Mouse (Mus musculus): Measurements from ENCODE around the gene Slc25a11. TPM values are rescaled to one million over a fixed set of nuclear protein-coding genes. Genes with fewer than 3 reads are reported as not detected.

Slc25a11 gene
- total RNA-seq (2014; fragmentation: Nextera tagmentation) = 42.8 and 72.7 TPM in 2 replicates
- 125 and 144 TPM in 2 replicates for total RNA-seq (2017)
- 50.6 and 59.2 TPM in 2 replicates for polyA plus RNA-seq (2012)

GRCm38 (mm10) chr11:70646691-70647650, at the start of gene Slc25a11, which contains the start of gene Rnf167:
Slc25a11 (minus strand) TSS chr11:70647479.
Rnf167 (plus strand) TSS chr11:70647235.
- Histone ChIP-seq H3K9me3 (replicated peaks) (no peaks in the 10 kb centered on the region), H3K4me3 (ENCODE audit: low read depth, low read length) (peak within 1 kb of the TSS; percentile 80), H3K27me3 (ENCODE audit: insufficient read depth, low read length) (no peaks in the 10 kb centered on the region), H3K4me1 (ENCODE audit: insufficient read depth, low read depth, low read length) (peaks cover 72% of the 10 kb centered on the region), H3K36me3 (replicated peaks) (peaks cover 84% of the 10 kb centered on the region)
- peak; percentile 50 for ATAC-seq (ENCODE audit: extremely low read depth, insufficient number of reproducible peaks, low FRiP score, poor library complexity, severe bottlenecking)
- peak; percentile 73 for DNase-seq (ENCODE audit: low spot score)
- no peak for TF ChIP-seq TAL1 (conservative IDR thresholded peaks at IDR 0.05; ENCODE audit: low read depth, low read length)
- no peak for TF ChIP-seq GATA1 (IDR thresholded peaks at IDR 0.05; ENCODE audit: borderline replicate concordance, low read length)
- no peak for TF ChIP-seq CTCF (IDR thresholded peaks at IDR 0.05; ENCODE audit: low read depth, low read length)
- no peak for TF ChIP-seq POLR2AphosphoS5 (IDR thresholded peaks at IDR 0.05; ENCODE audit: insufficient replicate concordance, low read depth, low read length)
- no peak for TF ChIP-seq GATA2 (IDR thresholded peaks at IDR 0.05; ENCODE audit: borderline replicate concordance, low read depth, low read length)

- Histone ChIP-seq H3K9me3 (replicated peaks) (no peaks in the 10 kb centered on the region), H3K36me3 (replicated peaks) (no peaks in the 10 kb centered on the region), H3K27me3 (ENCODE audit: insufficient read depth, low read length) (peaks cover 3% of the 10 kb centered on the region; the same call in 1 of the 2 replicates), H3K4me3 (ENCODE audit: low read depth, low read length) (no peak overlapping the region), H3K4me1 (ENCODE audit: insufficient read depth, low read depth, low read length) (peaks cover 6% of the 10 kb centered on the region)
- ATAC-seq (ENCODE audit: extremely low read depth, insufficient number of reproducible peaks, low FRiP score, poor library complexity, severe bottlenecking) (no peak), DNase-seq (ENCODE audit: low spot score) (no peak)
- TF ChIP-seq GATA1 (IDR thresholded peaks at IDR 0.05; ENCODE audit: borderline replicate concordance, low read length) = no peak
- no peak for TF ChIP-seq POLR2AphosphoS5 (IDR thresholded peaks at IDR 0.05; ENCODE audit: insufficient replicate concordance, low read depth, low read length)
- TF ChIP-seq GATA2 (IDR thresholded peaks at IDR 0.05; ENCODE audit: borderline replicate concordance, low read depth, low read length) = no peak
- no peak for TF ChIP-seq CTCF (IDR thresholded peaks at IDR 0.05; ENCODE audit: low read depth, low read length)
- no peak for TF ChIP-seq TAL1 (conservative IDR thresholded peaks at IDR 0.05; ENCODE audit: low read depth, low read length)
Measured at GRCm38 (mm10) chr11:70693504-70693903, 46.2 kb upstream of the Slc25a11 start.

- DNase-seq (ENCODE audit: low spot score) (no peak), ATAC-seq (ENCODE audit: extremely low read depth, insufficient number of reproducible peaks, low FRiP score, poor library complexity, severe bottlenecking) (no peak)
- no peak overlapping the region for H3K4me3 ChIP-seq (ENCODE audit: low read depth, low read length)
- peaks cover 20% of the 10 kb centered on the region for H3K36me3 ChIP-seq (replicated peaks)
- peaks cover 3% of the 10 kb centered on the region; the same call in 1 of the 2 replicates for H3K27me3 ChIP-seq (ENCODE audit: insufficient read depth, low read length)
- no peaks in the 10 kb centered on the region for H3K9me3 ChIP-seq (replicated peaks)
- TF ChIP-seq POLR2AphosphoS5 (IDR thresholded peaks at IDR 0.05; ENCODE audit: insufficient replicate concordance, low read depth, low read length) = no peak
- TF ChIP-seq GATA2 (IDR thresholded peaks at IDR 0.05; ENCODE audit: borderline replicate concordance, low read depth, low read length) = no peak
- TF ChIP-seq CTCF (IDR thresholded peaks at IDR 0.05; ENCODE audit: low read depth, low read length) = no peak
- no peak for TF ChIP-seq TAL1 (conservative IDR thresholded peaks at IDR 0.05; ENCODE audit: low read depth, low read length)
- no peak for TF ChIP-seq GATA1 (IDR thresholded peaks at IDR 0.05; ENCODE audit: borderline replicate concordance, low read length)
- peaks cover 24% of the 10 kb centered on the region for H3K4me1 ChIP-seq (ENCODE audit: insufficient read depth, low read depth, low read length)
Measured at GRCm38 (mm10) chr11:70689578-70689977, 42.3 kb upstream of the Slc25a11 start.

- Histone ChIP-seq H3K36me3 (replicated peaks) (peaks cover 32% of the 10 kb centered on the region), H3K4me3 (ENCODE audit: low read depth, low read length) (peak overlapping the region; percentile 88), H3K9me3 (replicated peaks) (no peaks in the 10 kb centered on the region), H3K27me3 (ENCODE audit: insufficient read depth, low read length) (peaks cover 3% of the 10 kb centered on the region; the same call in 1 of the 2 replicates), H3K4me1 (ENCODE audit: insufficient read depth, low read depth, low read length) (peaks cover 27% of the 10 kb centered on the region)
- no peak for ATAC-seq (ENCODE audit: extremely low read depth, insufficient number of reproducible peaks, low FRiP score, poor library complexity, severe bottlenecking)
- TF ChIP-seq GATA1 (IDR thresholded peaks at IDR 0.05; ENCODE audit: borderline replicate concordance, low read length) (no peak), TAL1 (conservative IDR thresholded peaks at IDR 0.05; ENCODE audit: low read depth, low read length) (no peak), GATA2 (IDR thresholded peaks at IDR 0.05; ENCODE audit: borderline replicate concordance, low read depth, low read length) (no peak), POLR2AphosphoS5 (IDR thresholded peaks at IDR 0.05; ENCODE audit: insufficient replicate concordance, low read depth, low read length) (no peak), CTCF (IDR thresholded peaks at IDR 0.05; ENCODE audit: low read depth, low read length) (no peak)
- DNase-seq (ENCODE audit: low spot score) = no peak
Measured at GRCm38 (mm10) chr11:70688372-70688771, 41.1 kb upstream of the Slc25a11 start.

GRCm38 (mm10) chr11:70687601-70688199, 40.4 kb upstream of the Slc25a11 start, which contains the start of gene Camta2:
Camta2 (minus strand) TSS chr11:70688105.
- TF ChIP-seq TAL1 (conservative IDR thresholded peaks at IDR 0.05; ENCODE audit: low read depth, low read length) (no peak), CTCF (IDR thresholded peaks at IDR 0.05; ENCODE audit: low read depth, low read length) (peak; percentile 37)
- peak; percentile 35; the same call in 1 of the 2 replicates for ATAC-seq (ENCODE audit: extremely low read depth, insufficient number of reproducible peaks, low FRiP score, poor library complexity, severe bottlenecking)
- Histone ChIP-seq H3K9me3 (replicated peaks) (no peaks in the 10 kb centered on the region), H3K4me1 (ENCODE audit: insufficient read depth, low read depth, low read length) (peaks cover 29% of the 10 kb centered on the region), H3K27me3 (ENCODE audit: insufficient read depth, low read length) (peaks cover 3% of the 10 kb centered on the region; the same call in 1 of the 2 replicates), H3K36me3 (replicated peaks) (peaks cover 39% of the 10 kb centered on the region), H3K4me3 (ENCODE audit: low read depth, low read length) (peak within 1 kb of the TSS; percentile 88)
- peak; percentile 90 for DNase-seq (ENCODE audit: low spot score)

All from G1E (cell line).